Mouse (Mus musculus) ovary, postnatal 14 days (tissue): ENCODE data around the gene Tmem79.
A peak's percentile ranks its signal among the peaks of the same experiment; 100 is the strongest.
"Not testable (repeated sequence)": the region's sequence is repeated elsewhere in the genome, so short reads cannot be mapped to it uniquely, and the experiment has no call there.

Source experiments
- DNase-seq: peaks from one replicate; pipeline ENCODE4 v3.0.0; 2022; ENCODE audit warnings: low spot score

The Tmem79 gene

GRCm38 (mm10) chr3:88336058-88337013, at the start of gene Tmem79, which contains the start of gene Smg5:
Gene Tmem79, minus strand, starts transcription at chr3:88336148.
Gene Smg5, plus strand, starts transcription at chr3:88336260.
- DNase-seq: peak; percentile 95

- no peak for DNase-seq
These were observed 48.4 kb upstream of the Tmem79 start, which contains the start of gene Bglap for GRCm38 (mm10) chr3:88384364-88384763. Gene Bglap, minus strand, starts transcription at chr3:88384464.

- not testable (repeated sequence) for DNase-seq
These were observed 46.4 kb upstream of the Tmem79 start for GRCm38 (mm10) chr3:88382383-88382782.

GRCm38 (mm10) chr3:88381389-88382315, 45.7 kb upstream of the Tmem79 start:
- not testable (repeated sequence) for DNase-seq

GRCm38 (mm10) chr3:88378599-88378998, 42.7 kb upstream of the Tmem79 start, which contains the start of gene Bglap2:
Gene Bglap2, minus strand, starts transcription at chr3:88378699.
- DNase-seq: not testable (repeated sequence)

GRCm38 (mm10) chr3:88376644-88377043, 40.7 kb upstream of the Tmem79 start:
- DNase-seq: not testable (repeated sequence)

GRCm38 (mm10) chr3:88375750-88376626, 40.0 kb upstream of the Tmem79 start:
- DNase-seq: not testable (repeated sequence)

- DNase-seq: not testable (repeated sequence)
These were observed 36.7 kb upstream of the Tmem79 start, which contains the start of gene Bglap3 for GRCm38 (mm10) chr3:88372643-88373042. Gene Bglap3, minus strand, starts transcription at chr3:88372743.

- not testable (repeated sequence) for DNase-seq
These were observed 32.6 kb upstream of the Tmem79 start for GRCm38 (mm10) chr3:88368511-88368910.

- not testable (repeated sequence) for DNase-seq
These were observed 31.6 kb upstream of the Tmem79 start for GRCm38 (mm10) chr3:88367517-88367916.

- not testable (repeated sequence) for DNase-seq
These were observed 31.0 kb upstream of the Tmem79 start for GRCm38 (mm10) chr3:88366830-88367428.

- no peak for DNase-seq
These were observed 29.9 kb upstream of the Tmem79 start for GRCm38 (mm10) chr3:88365705-88366361.

- DNase-seq: peak; percentile 82
These were observed 28.4 kb upstream of the Tmem79 start, which contains the start of gene Paqr6 for GRCm38 (mm10) chr3:88364337-88364736. Gene Paqr6, plus strand, starts transcription at chr3:88364584.

GRCm38 (mm10) chr3:88363700-88364099, 27.8 kb upstream of the Tmem79 start:
- no peak for DNase-seq

GRCm38 (mm10) chr3:88361612-88362313, 25.8 kb upstream of the Tmem79 start:
- no peak for DNase-seq

- no peak for DNase-seq
These were observed 25.1 kb upstream of the Tmem79 start for GRCm38 (mm10) chr3:88361096-88361495.

- no peak for DNase-seq
These were observed 24.0 kb upstream of the Tmem79 start for GRCm38 (mm10) chr3:88359989-88360388.

GRCm38 (mm10) chr3:88359584-88359983, 23.6 kb upstream of the Tmem79 start:
- DNase-seq: no peak
